Mouse (Mus musculus) 3134 (cell line): ENCODE results near the gene Cst9.

Experiments
- DNase-seq: peaks from one replicate; pipeline ENCODE4 v3.0.0-alpha.2; 2011; ENCODE audit warnings: low spot score; ENCODE audit not compliant: insufficient read length; ENCODE audit errors: extremely low read depth

Gene Cst9

GRCm38 (mm10) chr2:148875335-148875811, 40.4 kb downstream of the Cst9 start, which contains the start of gene Cst3:
TSS of gene Cst3 (minus strand) at chr2:148875692.
- peak; percentile 88 for DNase-seq

DNA sequence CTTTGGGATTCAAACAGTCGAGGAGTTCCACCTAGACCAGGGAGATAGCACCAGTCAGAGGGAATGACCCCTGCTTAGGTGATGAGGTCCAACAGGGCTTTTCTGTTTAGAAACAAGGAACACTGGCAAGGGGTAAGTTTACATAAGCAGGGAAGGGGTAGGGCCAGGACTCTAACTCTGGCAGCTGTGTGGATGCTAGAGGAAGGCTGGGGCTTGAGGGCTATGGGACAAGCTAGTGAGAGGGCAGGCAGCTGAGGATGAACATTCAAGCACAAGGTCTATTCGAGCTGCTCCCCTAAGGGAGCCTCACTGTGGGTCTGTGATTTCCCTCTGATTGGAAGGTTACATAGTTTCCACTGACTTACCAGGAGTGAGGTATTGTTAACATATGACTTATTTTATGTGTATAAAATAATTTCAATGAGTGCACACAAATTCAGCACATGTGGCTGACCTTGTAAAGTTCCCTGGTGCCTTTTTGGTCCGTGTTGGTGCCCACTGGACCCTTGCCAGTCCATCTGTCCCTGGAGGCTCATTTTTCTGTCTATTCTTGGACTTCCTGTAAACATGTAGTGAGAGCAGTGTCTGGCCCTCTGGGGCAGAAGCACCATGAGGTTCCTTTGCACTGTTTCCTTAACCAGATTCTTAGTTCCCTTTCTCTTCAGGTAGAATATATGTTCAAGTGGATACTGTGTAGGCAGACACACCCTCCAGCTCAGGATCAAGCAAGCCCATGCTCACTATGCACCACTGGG, 42.2 kb downstream of the Cst9 start:
- peak; percentile 32 for DNase-seq

DNA sequence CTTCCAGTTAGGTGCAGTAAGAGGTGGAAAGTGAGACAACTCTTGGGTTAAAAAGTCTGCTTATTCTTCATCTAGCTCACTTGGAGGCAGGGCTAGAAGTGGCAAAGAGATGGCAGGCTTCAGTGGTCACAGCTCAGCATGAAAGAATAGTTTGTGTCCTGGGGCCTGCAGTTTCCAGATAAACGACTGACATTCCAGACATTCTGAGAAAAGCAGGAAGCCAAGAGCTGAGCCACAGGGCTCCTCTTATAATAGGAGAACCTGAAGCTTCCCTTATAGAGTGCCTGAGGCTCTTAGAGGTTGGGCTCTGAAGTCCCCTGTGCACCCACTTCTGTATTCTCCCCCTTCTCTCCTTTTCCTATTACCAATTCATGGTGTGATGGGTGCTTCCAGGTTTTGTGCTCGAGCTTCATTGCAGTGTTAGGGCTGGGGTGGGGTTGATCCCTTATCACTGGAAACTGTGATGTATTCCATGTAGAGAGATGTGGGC, 43.7 kb downstream of the Cst9 start:
- no peak for DNase-seq

DNA sequence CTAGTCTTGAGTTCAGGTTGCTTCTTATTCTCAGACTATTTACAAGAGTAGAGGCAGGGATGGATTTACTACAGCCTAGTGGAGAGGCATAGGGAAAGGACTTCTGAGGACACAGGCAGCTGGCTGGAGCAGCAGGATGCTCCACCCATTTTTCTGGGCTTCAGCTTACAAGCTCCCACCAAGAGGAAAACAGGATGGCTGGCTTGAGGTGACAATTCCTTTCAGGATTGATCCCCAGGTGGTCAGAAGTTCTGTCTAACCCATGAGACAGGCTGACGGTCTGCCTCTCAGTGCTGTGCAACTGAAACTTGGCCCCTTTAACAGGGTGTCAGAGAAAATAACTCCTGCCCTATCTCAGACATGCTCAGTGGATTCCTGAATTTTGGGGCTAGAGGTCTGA, 44.3 kb downstream of the Cst9 start:
- no peak for DNase-seq

DNA sequence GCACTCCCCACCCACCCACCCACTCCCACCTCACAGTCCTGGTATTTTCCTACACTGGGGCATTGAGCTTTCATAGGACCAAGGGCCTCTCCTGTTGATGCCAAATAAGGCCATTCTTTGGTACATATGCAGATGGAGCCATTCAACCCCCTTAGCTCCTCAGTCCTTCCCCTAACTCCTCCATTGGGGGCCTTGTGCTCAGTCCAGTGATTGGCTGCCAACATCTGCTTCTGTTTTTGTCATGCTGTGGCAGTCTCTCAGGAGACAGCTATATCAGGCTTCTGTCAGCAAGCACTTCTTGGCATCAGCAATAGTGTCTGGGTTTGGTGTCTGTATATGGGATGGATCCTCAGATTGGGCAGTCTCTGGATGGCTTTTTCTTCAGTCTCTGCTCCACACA, 49.8 kb downstream of the Cst9 start:
- DNase-seq: no peak
